Mouse (Mus musculus) adrenal gland, adult 2 months (tissue): ENCODE measurements around the gene Myod1. TPM values are rescaled to one million over a fixed set of nuclear protein-coding genes. Genes with fewer than 3 reads are reported as not detected.

Experiments used
- DNase-seq: peaks from one replicate; pipeline ENCODE4 v3.0.0; 2021
- long read RNA-seq: library from polyadenylated mRNA; stranded (forward); transcript quantifications from one replicate; pipeline ENCODE4 v2.0.0, GENCODE M21; 2021
- polyA plus RNA-seq: library from polyadenylated mRNA; depleted of rRNA; stranded (reverse); fragments of >200 nt; gene quantifications from 2 replicates; pipeline ENCODE4 v1.2.3, GENCODE M21; 2012; rRNA removed
- total RNA-seq, 2 experiments: library from RNA; stranded (reverse); gene quantifications; 2 replicates each; pipeline ENCODE4 v1.2.3; 2021

Myod1 gene
- total RNA-seq (not detected), polyA plus RNA-seq (not detected in 2 replicates)
- long read RNA-seq: 0 reads

DNA sequence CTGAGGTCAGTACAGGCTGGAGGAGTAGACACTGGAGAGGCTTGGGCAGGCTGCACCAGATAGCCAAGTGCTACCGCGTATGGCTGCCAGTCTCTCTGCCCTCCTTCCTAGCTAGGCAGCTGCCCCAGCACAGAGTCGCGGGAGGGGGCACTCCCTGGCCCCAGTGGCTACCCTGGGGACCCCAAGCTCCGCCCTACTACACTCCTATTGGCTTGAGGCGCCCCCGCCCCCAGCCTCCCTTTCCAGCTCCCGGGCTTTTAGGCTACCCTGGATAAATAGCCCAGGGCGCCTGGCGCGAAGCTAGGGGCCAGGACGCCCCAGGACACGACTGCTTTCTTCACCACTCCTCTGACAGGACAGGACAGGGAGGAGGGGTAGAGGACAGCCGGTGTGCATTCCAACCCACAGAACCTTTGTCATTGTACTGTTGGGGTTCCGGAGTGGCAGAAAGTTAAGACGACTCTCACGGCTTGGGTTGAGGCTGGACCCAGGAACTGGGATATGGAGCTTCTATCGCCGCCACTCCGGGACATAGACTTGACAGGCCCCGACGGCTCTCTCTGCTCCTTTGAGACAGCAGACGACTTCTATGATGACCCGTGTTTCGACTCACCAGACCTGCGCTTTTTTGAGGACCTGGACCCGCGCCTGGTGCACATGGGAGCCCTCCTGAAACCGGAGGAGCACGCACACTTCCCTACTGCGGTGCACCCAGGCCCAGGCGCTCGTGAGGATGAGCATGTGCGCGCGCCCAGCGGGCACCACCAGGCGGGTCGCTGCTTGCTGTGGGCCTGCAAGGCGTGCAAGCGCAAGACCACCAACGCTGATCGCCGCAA lies at the start of gene Myod1:
TSS of gene Myod1 (plus strand) at position 303 of the 836 bp plus-strand sequence.
- DNase-seq: no peak

GRCm38 (mm10) chr7:46327896-46328295 lies 48.4 kb upstream of the Myod1 start:
- DNase-seq: no peak

DNA sequence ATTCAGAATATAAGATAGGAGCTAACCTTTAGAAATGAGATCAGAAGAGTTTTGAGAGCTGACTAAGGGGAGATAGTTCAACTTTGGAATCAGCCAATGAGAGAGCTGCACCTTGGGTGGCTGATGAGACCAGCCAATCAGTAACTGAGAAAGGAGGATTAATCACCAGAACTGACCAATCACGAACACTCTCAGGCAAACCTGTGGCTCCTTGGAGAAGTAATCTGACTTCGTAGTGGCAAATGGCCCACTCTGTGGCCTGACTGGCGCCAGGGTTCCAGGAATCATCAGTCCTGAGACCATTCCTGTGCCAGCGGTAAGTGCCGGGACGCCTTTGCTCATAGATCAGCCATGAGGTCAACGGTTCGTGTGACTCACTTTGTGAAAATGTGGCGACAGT lies 38.9 kb upstream of the Myod1 start:
- no peak for DNase-seq

DNA sequence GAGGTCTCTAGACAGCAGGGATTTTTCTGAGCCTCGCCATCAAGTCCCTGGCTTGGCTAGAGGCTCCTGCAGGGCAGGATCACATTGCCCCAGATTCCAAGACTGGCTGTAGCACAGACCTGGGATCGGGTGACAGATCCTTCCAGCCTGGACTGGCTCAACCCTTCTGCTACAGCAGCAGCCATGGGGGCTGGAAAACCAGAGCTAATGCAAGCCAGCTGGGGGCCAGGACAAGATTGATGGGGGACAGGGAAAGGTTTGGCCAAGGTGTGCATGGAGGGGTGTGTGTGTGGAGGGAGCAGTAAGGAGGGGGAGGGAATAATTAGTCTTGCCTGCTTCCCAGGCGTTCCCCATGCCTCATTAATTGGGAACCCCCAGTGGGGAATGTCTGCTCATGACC lies 36.5 kb upstream of the Myod1 start:
- no peak for DNase-seq

DNA sequence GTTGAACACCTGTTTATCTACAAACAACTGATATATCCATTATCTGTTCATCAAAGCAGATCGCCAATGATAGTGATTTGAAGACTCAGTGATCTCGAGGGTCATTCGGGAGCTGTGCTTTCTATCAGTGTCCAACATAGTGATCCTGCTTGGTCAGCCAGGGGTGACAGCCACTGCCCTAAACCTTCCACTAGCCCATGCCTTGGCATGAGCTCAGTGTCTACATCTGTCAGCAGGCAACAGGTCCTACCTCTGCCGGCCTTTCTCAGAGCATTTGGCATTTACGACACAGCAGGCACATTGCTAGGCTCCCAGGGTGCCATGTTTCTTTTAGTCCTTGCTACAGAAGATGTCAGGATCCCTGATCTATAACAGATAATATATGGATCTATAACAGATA lies 36.0 kb upstream of the Myod1 start:
- no peak for DNase-seq

DNA sequence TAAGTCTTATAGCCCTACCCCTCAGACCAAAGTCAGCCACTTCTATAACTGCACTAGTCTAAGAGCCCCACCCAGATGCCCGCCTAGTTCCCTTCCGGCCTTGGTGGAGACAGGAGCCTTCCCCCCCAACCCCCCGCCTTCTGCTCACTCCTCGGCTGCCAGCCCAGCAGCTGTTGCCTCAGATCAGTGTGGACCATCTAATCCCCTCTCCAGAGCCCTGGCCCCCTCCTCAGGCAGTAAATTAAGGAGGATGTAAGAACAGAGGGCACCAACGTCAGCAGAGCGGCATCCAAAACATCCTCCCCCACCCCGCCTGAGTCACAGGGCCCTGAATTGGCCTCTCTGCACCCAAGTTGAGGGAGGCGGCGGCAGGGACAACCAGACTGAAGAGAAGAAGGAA lies 34.8 kb upstream of the Myod1 start:
- DNase-seq: no peak

- no peak for DNase-seq
Measured at GRCm38 (mm10) chr7:46347692-46348091, 28.6 kb upstream of the Myod1 start.

DNA sequence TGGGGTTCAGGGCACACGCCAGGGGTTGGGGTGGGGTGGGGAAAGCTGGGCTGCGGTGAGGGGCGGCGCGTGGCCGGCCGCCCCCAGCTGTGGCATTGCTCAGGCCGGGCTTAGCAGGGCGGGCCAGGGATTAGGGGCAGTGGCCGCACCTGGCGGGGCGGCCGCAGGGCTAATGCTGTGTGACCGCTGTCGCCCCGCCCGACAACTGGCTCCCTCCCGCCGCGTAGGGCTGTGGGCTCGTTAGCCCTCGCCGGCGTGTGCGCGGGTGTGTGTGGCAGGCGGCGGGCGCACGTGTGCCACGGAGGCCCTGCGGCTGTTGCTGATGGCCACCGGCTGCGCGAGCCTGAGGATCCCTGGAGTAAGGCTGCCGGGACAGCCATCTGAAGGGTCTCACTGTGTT lies 27.5 kb upstream of the Myod1 start:
- no peak for DNase-seq

DNA sequence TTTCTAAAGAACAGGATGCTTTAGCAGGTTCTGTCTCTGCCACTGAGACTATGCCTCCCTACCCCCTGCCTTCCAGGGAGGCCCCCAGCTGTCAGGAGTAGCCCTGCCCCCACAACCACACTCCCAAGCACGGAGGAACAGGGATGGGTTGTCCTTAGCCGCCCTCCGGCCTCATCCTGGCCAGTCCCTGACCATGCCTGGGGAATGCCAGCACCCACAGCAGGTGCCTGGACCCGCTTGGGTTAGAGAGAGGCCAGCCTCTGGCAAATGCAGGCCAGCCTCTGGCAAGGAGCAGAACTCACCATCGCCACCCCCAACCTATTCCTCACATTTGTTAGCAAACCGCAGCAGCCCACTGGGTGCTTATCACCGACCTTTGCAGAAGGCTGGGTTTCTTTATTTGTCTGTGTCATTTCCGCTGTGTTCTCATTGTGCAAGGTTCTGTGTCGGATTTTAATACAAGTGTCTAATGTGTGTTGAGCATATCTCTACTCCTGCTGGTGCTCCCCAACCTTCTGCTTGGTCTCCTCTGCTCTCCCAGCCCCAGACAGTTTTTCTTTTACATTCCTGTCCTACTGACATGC lies 26.1 kb upstream of the Myod1 start:
- no peak for DNase-seq

- DNase-seq: no peak
Measured at GRCm38 (mm10) chr7:46352748-46353147, 23.5 kb upstream of the Myod1 start.

DNA sequence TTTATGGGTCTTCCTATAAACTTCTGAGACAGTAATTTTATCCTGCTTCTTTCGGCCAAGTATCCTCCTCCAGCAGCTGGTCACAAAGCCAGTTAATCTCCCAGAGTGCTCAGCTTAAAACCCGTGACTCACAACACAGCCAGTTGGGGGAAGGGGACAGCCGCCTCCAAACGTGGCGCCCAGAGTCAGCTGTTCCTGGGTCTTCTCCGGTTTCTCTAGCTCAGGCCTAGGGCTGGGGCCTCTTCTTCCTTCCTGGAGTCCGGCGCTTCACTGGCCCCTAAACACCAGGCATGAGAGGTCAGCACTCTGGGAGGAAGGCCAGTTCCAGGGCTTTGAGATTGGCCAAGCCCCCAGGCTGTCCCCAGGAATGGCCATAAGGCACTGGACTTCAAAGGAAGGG lies 23.1 kb upstream of the Myod1 start:
- no peak for DNase-seq

DNA sequence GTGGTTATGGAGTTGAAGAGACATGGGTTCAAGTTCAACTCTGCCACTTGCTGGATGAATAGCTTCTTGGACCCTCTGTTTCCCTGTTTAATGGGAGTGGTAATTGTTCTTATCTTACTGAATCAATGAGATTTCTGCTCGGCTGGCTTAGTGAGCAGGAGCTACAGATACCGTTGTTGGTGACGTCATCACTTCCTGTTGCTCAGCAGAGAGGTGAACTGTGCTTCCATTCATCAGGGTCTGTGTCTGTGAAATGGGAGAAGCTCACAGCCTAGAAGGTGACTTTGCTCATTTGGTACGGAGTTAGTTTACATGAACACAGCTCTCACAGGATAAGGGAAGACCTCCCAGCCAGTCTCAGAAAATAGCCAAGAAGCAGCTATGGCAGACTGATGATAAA lies 22.4 kb upstream of the Myod1 start:
- no peak for DNase-seq

DNA sequence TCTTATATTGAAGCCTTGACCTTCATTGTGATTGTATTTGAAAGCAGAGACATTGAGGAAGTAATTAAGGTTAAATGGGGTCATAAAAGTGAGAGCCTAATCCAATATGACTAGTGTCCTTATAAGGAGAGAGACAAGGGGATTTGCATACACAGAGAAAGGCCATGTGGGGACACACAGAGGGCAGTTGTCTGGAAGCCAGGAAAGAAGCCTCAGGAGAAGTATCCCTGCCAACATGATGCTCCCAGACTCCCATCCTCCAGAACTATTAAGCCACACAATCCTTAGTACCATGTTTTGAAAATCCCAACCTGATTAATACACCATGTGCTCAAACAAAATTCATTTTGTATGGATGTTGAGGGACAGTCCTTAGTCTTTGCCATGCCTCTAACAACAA lies 14.5 kb upstream of the Myod1 start:
- DNase-seq: no peak

- DNase-seq: no peak
Measured at GRCm38 (mm10) chr7:46364154-46364553, 12.1 kb upstream of the Myod1 start.

DNA sequence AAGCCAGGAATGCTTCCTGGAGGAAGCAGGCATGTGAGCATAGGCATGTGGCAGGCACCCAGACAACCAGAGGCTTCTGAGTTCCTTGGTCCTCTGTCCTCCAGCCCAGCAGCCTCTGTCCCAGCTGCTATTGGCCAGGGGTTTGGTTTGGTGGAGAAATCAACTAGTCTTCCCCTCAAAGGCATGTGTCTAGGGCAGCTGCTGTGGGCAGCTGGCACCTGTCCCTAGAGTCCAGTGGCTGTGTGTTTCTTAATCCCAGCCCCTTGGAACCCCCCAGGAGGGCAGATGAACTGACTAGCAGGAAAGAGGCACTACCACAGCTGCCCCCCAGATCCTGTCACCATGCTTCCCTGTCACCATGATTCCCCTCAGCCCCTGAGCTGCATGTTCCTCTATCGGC lies 10.5 kb upstream of the Myod1 start:
- no peak for DNase-seq

DNA sequence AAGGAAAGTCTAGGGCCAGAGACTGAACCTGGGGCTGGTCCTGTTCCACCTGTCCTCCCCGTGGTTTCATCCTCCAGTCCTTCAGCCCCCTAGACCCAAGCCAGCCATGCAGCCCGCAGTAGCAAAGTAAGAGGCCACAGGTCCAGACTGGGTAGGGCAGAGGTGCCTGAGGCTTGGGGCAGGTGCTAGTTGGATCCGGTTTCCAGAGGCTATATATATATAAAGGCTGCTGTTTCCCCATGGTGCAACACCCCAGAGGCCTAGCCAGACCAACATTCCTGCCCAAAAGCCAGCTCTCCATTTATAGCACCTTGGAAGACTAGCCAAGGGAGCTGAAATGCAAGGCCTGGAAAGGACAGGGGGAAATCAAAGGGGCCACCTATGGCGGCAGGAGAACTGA lies 5.2 kb upstream of the Myod1 start:
- DNase-seq: no peak

DNA sequence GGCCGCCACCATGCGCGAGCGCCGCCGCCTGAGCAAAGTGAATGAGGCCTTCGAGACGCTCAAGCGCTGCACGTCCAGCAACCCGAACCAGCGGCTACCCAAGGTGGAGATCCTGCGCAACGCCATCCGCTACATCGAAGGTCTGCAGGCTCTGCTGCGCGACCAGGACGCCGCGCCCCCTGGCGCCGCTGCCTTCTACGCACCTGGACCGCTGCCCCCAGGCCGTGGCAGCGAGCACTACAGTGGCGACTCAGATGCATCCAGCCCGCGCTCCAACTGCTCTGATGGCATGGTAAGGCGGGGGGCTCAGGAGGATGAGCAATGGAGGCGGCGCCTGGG lies 703 bp downstream of the Myod1 start:
- DNase-seq: no peak

DNA sequence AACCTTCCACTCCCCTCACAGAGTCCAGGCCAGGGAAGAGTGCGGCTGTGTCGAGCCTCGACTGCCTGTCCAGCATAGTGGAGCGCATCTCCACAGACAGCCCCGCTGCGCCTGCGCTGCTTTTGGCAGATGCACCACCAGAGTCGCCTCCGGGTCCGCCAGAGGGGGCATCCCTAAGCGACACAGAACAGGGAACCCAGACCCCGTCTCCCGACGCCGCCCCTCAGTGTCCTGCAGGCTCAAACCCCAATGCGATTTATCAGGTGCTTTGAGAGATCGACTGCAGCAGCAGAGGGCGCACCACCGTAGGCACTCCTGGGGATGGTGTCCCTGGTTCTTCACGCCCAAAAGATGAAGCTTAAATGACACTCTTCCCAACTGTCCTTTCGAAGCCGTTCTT lies 1.8 kb downstream of the Myod1 start:
- DNase-seq: no peak

GRCm38 (mm10) chr7:46378983-46379382 lies 2.7 kb downstream of the Myod1 start:
- peak; percentile 59 for DNase-seq

DNA sequence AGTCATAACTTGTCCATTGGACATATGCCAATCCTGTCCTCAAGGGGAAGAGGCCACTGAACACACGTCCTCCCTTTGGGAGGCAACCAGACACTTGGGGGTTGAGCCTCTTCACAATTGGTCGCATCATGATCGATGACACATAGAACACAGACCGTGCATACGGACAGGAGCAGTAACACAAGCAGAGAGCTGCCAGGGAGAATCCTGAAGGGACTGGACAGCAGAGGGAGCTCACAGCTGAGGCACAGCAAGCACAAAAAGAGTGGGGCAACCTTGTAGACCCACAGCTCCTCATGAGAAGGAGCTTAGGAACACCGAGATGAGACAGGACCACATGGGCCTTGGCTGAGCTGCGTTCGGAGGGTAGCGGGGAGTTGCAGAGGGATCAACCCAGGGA lies 4.4 kb downstream of the Myod1 start:
- DNase-seq: no peak

DNA sequence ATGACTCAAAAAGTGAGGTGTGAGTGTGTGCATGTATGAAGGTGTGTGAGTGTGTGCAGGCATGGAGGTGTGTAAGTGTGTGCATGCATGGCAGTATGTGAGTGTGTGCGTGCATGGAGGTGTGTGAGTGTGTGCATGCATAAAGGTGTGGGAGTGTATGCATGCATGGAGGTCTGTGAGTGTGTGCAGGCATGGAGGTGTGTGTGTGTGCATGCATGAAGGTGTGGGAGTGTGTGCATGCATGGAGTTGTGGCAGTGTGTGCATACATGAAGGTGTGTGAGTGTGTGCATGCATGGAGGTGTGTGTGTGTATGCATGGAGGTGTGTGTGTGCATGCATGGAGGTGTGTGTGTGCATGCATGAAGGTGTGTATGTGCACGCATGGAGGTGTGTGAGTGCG lies 11.2 kb downstream of the Myod1 start:
- DNase-seq: no peak

DNA sequence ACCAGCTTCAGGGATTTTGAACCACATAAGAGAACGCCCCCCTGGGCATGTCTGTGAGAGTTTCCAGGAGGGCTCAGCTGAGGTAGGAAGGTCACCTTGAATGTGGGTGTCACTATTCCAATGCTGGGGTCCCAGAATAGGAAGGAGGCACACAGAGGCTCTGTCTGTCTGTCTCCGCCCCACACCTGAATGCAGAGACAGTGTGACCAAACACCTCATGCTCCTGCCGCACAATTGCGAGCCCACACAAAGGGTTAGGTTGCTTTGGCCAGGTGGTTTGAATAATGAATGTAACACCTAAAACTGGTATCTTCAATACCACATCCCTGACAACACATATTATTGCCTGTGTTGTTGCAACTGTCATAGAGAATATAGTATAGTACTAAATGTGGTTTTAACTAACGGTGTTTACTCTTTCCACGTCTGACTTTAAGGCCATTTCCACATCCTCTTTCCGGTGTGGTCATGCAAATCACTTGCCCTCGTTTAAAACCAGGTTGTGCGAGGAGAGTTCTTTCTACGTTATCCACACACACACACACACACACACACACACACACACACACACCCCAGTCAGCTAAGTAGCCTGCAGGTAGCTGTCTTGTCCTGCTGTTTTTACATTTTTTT lies 13.3 kb downstream of the Myod1 start:
- no peak for DNase-seq

- no peak for DNase-seq
Measured at GRCm38 (mm10) chr7:46390226-46390625, 14.0 kb downstream of the Myod1 start.

DNA sequence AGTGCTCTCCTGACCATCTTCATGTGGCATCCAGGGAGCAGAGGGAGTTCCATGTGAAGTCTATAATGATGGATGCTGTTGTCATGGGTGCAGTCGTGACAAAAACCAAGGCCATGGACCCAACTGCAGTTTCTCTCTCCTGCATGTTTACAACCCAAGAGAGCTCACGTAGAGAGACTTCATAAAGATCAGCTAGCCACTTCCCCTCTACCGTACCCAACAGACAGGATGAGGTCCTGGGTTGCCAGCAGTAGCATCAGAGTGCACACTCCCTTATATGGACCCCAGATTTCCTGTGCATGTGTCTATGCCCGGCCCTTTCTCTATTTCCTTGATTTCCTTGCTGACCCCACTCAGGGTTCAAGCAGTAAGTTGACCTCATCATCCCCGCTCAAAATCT lies 15.4 kb downstream of the Myod1 start:
- DNase-seq: no peak
